Mouse (Mus musculus): ENCODE results near the gene Olfr1155.

Olfr1155 gene

GRCm38 (mm10) chr2:87945037-87945436, at the start of gene Olfr1155:
TSS of gene Olfr1155 (minus strand) at chr2:87945137.
- no peak for DNase-seq

GRCm38 (mm10) chr2:87989813-87990212, 44.9 kb upstream of the Olfr1155 start, which contains the start of gene Olfr1158:
TSS of gene Olfr1158 (plus strand) at chr2:87990113.
- DNase-seq = no peak

- DNase-seq = no peak
These were observed 29.6 kb upstream of the Olfr1155 start, which contains the start of gene Olfr74 for GRCm38 (mm10) chr2:87974563-87974962. TSS of gene Olfr74 (minus strand) at chr2:87974663.

- DNase-seq = no peak
These were observed 23.3 kb upstream of the Olfr1155 start, which contains the start of gene Olfr1157 for GRCm38 (mm10) chr2:87968199-87968598. TSS of gene Olfr1157 (minus strand) at chr2:87968299.

- DNase-seq = no peak
These were observed 8.1 kb upstream of the Olfr1155 start, which contains the start of gene Olfr1156 for GRCm38 (mm10) chr2:87953000-87953399. TSS of gene Olfr1156 (minus strand) at chr2:87953100.

- DNase-seq = no peak
These were observed 39.9 kb downstream of the Olfr1155 start, which contains the start of gene Olfr1154 for GRCm38 (mm10) chr2:87905066-87905465. TSS of gene Olfr1154 (minus strand) at chr2:87905166.

- no peak for DNase-seq
These were observed 50.3 kb downstream of the Olfr1155 start, which contains the start of gene Olfr1153 for GRCm38 (mm10) chr2:87894662-87895061. TSS of gene Olfr1153 (plus strand) at chr2:87894962.
